Mouse (Mus musculus) embryonic stem cell, embryonic (primary cell): ENCODE measurements around the gene Slc15a4.

Experiments
- CTCF ChIA-PET, 4 experiments: fragments of 300-600 bp in 2 of 4; fragments of 350-600 bp in 2 of 4; sonication (Branson Sonifier 250); formaldehyde crosslinking; loops; one replicate each; lab custom pipeline; 2022; ENCODE audit warnings: inconsistent platforms in 2 of 4; lab: Charles Lee
- POLR2A ChIA-PET, 4 experiments: fragments of 300-600 bp in 2 of 4; fragments of 350-600 bp in 2 of 4; sonication (Branson Sonifier 250); formaldehyde crosslinking; loops; one replicate each; lab custom pipeline; 2022; ENCODE audit warnings: antibody characterized with exemption in 4 of 4, inconsistent platforms in 1 of 4; lab: Charles Lee

Gene Slc15a4

GRCm38 (mm10) chr5:127632167-127633145 is at the start of gene Slc15a4, which contains the start of gene Glt1d1:
Gene Slc15a4, minus strand, starts transcription at chr5:127632897.
Gene Glt1d1, plus strand, starts transcription at chr5:127632262.
- CTCF ChIA-PET, result interaction anchor here in 3 of 4 experiments (0.6 to 7.6 kb wide), 8 partner anchors 15 to 859 kb away, joined by 3 to 45 read pairs (median 6); no protein-coding TSS in a partner anchor

GRCm38 (mm10) chr5:127678501-127678900 is 45.8 kb upstream of the Slc15a4 start:
- POLR2A ChIA-PET, result interaction anchor here in 1 of 4 experiments (1.1 to 2.5 kb wide), 2 partner anchors 10 to 16 kb away, joined by 3 to 5 read pairs; no protein-coding TSS in a partner anchor

More at GRCm38 (mm10) chr5:127632167-127633145, at the start of gene Slc15a4, which contains the start of gene Glt1d1:
- POLR2A ChIA-PET, result interaction anchor here (0.5 to 4.8 kb wide), 25 partner anchors 9 to 965 kb away, joined by 3 to 42 read pairs (median 5); no protein-coding TSS in a partner anchor

GRCm38 (mm10) chr5:127677561-127677960 is 44.9 kb upstream of the Slc15a4 start:
- POLR2A ChIA-PET, result interaction anchor here in 1 of 4 experiments (1.1 to 2.5 kb wide), 4 partner anchors 9 to 38 kb away, joined by 3 to 5 read pairs (median 4); no protein-coding TSS in a partner anchor
- CTCF ChIA-PET, result interaction anchor here in 2 of 4 experiments (0.7 to 1.3 kb wide), 4 partner anchors 9 to 260 kb away, joined by 3 to 6 read pairs (median 3); no protein-coding TSS in a partner anchor

More at GRCm38 (mm10) chr5:127678501-127678900, 45.8 kb upstream of the Slc15a4 start:
- CTCF ChIA-PET, result interaction anchor here in 3 of 4 experiments (0.5 to 1.3 kb wide), 7 partner anchors 13 to 1385 kb away, joined by 3 to 6 read pairs (median 4); no protein-coding TSS in a partner anchor

- ChIA-PET CTCF (interaction anchor here in 2 of 4 experiments (0.6 to 2.6 kb wide), 16 partner anchors 10 to 1642 kb away, joined by 3 to 8 read pairs (median 3); partner anchors contain the start of gene Glt1d1 (in 1 of the 2)), POLR2A (interaction anchor here in 3 of 4 experiments (0.6 to 1.6 kb wide), 11 partner anchors 9 to 559 kb away, joined by 3 to 6 read pairs (median 4); no protein-coding TSS in a partner anchor)
Measured at GRCm38 (mm10) chr5:127673913-127674312, 41.2 kb upstream of the Slc15a4 start.

GRCm38 (mm10) chr5:127660979-127661378 is 28.3 kb upstream of the Slc15a4 start:
- POLR2A ChIA-PET, result interaction anchor here (0.6 to 2.1 kb wide), 7 partner anchors 10 to 291 kb away, joined by 3 to 11 read pairs (median 3); no protein-coding TSS in a partner anchor

GRCm38 (mm10) chr5:127660267-127660666 is 27.6 kb upstream of the Slc15a4 start:
- ChIA-PET POLR2A (interaction anchor here in 2 of 4 experiments (1.0 to 3.2 kb wide), 3 partner anchors 11 to 43 kb away, joined by 3 to 12 read pairs (median 5); no protein-coding TSS in a partner anchor), CTCF (interaction anchor here (0.5 to 7.5 kb wide), 6 partner anchors 12 to 828 kb away, joined by 3 to 63 read pairs (median 12); no protein-coding TSS in a partner anchor)

More at GRCm38 (mm10) chr5:127660979-127661378, 28.3 kb upstream of the Slc15a4 start:
- CTCF ChIA-PET, result interaction anchor here in 3 of 4 experiments (0.6 to 7.5 kb wide), 9 partner anchors 12 to 499 kb away, joined by 3 to 63 read pairs (median 4); no protein-coding TSS in a partner anchor

- ChIA-PET CTCF (interaction anchor here (0.7 to 7.5 kb wide), 8 partner anchors 11 to 41 kb away, joined by 4 to 63 read pairs (median 6); no protein-coding TSS in a partner anchor), POLR2A (interaction anchor here in 2 of 4 experiments (1.0 to 3.2 kb wide), 8 partner anchors 10 to 68 kb away, joined by 3 to 12 read pairs (median 4); no protein-coding TSS in a partner anchor)
Measured at GRCm38 (mm10) chr5:127659312-127659711, 26.6 kb upstream of the Slc15a4 start.

GRCm38 (mm10) chr5:127658257-127658656 is 25.6 kb upstream of the Slc15a4 start:
- ChIA-PET CTCF (interaction anchor here (0.6 to 7.5 kb wide), 10 partner anchors 10 to 136 kb away, joined by 3 to 63 read pairs (median 6); no protein-coding TSS in a partner anchor), POLR2A (interaction anchor here in 2 of 4 experiments (0.6 to 3.2 kb wide), 13 partner anchors 9 to 334 kb away, joined by 3 to 12 read pairs (median 3); partner anchors contain the start of gene Slc15a4 (in 1 of the 2))

GRCm38 (mm10) chr5:127649077-127649476 is 16.4 kb upstream of the Slc15a4 start:
- ChIA-PET POLR2A (interaction anchor here (0.6 to 3.4 kb wide), 33 partner anchors 8 to 472 kb away, joined by 3 to 35 read pairs (median 4); partner anchors contain the start of genes Glt1d1 (in 3 of the 4) and Slc15a4 (in 3 of the 4)), CTCF (interaction anchor here (0.5 to 3.7 kb wide), 85 partner anchors 8 to 1419 kb away, joined by 3 to 63 read pairs (median 4); partner anchors contain the start of genes Glt1d1 (in 3 of the 4) and Slc15a4 (in 2 of the 4))

- ChIA-PET POLR2A (interaction anchor here (0.6 to 3.4 kb wide), 21 partner anchors 9 to 856 kb away, joined by 3 to 35 read pairs (median 5); partner anchors contain the start of genes Glt1d1 (in 3 of the 4) and Slc15a4 (in 3 of the 4)), CTCF (interaction anchor here (0.6 to 3.7 kb wide), 44 partner anchors 8 to 851 kb away, joined by 3 to 63 read pairs (median 5); partner anchors contain the start of genes Glt1d1 (in 3 of the 4) and Slc15a4 (in 3 of the 4))
Measured at GRCm38 (mm10) chr5:127648046-127648445, 15.3 kb upstream of the Slc15a4 start.

- ChIA-PET POLR2A (interaction anchor here in 1 of 4 experiments (0.6 to 3.8 kb wide), 10 partner anchors 8 to 55 kb away, joined by 3 to 27 read pairs (median 6); partner anchors contain the start of genes Glt1d1 and Slc15a4), CTCF (interaction anchor here (0.6 to 2.9 kb wide), 7 partner anchors 7 to 66 kb away, joined by 3 to 53 read pairs (median 5); no protein-coding TSS in a partner anchor)
Measured at GRCm38 (mm10) chr5:127641185-127641958, 8.7 kb upstream of the Slc15a4 start.

- POLR2A ChIA-PET, result interaction anchor here in 2 of 4 experiments (0.6 to 3.2 kb wide), 10 partner anchors 9 to 853 kb away, joined by 3 to 27 read pairs (median 6); no protein-coding TSS in a partner anchor
- CTCF ChIA-PET, result interaction anchor here (0.9 to 2.9 kb wide), 7 partner anchors 8 to 48 kb away, joined by 5 to 53 read pairs (median 12); no protein-coding TSS in a partner anchor
Measured at GRCm38 (mm10) chr5:127640359-127640758, 7.7 kb upstream of the Slc15a4 start.

GRCm38 (mm10) chr5:127639635-127640034 is 6.9 kb upstream of the Slc15a4 start:
- CTCF ChIA-PET, result interaction anchor here (0.6 to 2.9 kb wide), 17 partner anchors 8 to 134 kb away, joined by 3 to 53 read pairs (median 5); no protein-coding TSS in a partner anchor
- POLR2A ChIA-PET, result interaction anchor here (0.6 to 3.2 kb wide), 36 partner anchors 9 to 1309 kb away, joined by 3 to 35 read pairs (median 4); no protein-coding TSS in a partner anchor

- ChIA-PET CTCF (interaction anchor here (0.6 to 2.9 kb wide), 23 partner anchors 9 to 1090 kb away, joined by 3 to 53 read pairs (median 5); no protein-coding TSS in a partner anchor), POLR2A (interaction anchor here (0.5 to 3.2 kb wide), 41 partner anchors 9 to 1309 kb away, joined by 3 to 35 read pairs (median 4); partner anchors contain the start of gene Fzd10 (in 1 of the 4))
Measured at GRCm38 (mm10) chr5:127639067-127639605, 6.4 kb upstream of the Slc15a4 start.

GRCm38 (mm10) chr5:127638177-127638576 is 5.5 kb upstream of the Slc15a4 start:
- ChIA-PET CTCF (interaction anchor here in 3 of 4 experiments (2.2 to 2.9 kb wide), 3 partner anchors 10 to 11 kb away, joined by 13 to 53 read pairs (median 28); no protein-coding TSS in a partner anchor), POLR2A (interaction anchor here in 2 of 4 experiments (0.6 to 3.0 kb wide), 5 partner anchors 8 to 70 kb away, joined by 3 to 35 read pairs (median 6); no protein-coding TSS in a partner anchor)
